Mouse (Mus musculus): ENCODE data around the gene Klhl29. TPM values are rescaled to one million over a fixed set of nuclear protein-coding genes. Genes with fewer than 3 reads are reported as not detected.

The Klhl29 gene
- polyA plus RNA-seq, 1 experiment from 2014 or later, result 8.5 TPM

GRCm38 (mm10) chr12:5099572-5099971, 275.9 kb downstream of the Klhl29 start:
- peaks cover 2% of the 10 kb centered on the region; the same call in 1 of the 2 replicates for H3K36me3 ChIP-seq (ENCODE audit: control insufficient read depth, insufficient read depth, low read length)
- H3K4me2 ChIP-seq (ENCODE audit: low read length), result no peak overlapping the region
- DNase-seq (ENCODE audit: low spot score) (peak; percentile 59), ATAC-seq (no peak)
- H3K4me3 ChIP-seq (ENCODE audit: low read depth, low read length), result no peak overlapping the region
- WGBS, result 89% methylated on average over 9 of the region's 9 CpGs
- H3K4me1 ChIP-seq (ENCODE audit: control insufficient read depth, insufficient read depth, low read length), result 0 out of 2 replicates have a peak, but pooled peaks cover 2% of the 10 kb centered on the region
- H3K9me3 ChIP-seq (replicated peaks; ENCODE audit: control insufficient read depth, low read length), result no peaks in the 10 kb centered on the region
- H3K27me3 ChIP-seq (replicated peaks; ENCODE audit: control insufficient read depth, insufficient read depth, low read length), result no peaks in the 10 kb centered on the region
- H3K9ac ChIP-seq (ENCODE audit: low read length), result no peak overlapping the region
- no peak overlapping the region for H3K27ac ChIP-seq (ENCODE audit: low read depth, low read length)

- Histone ChIP-seq H3K9me3 (replicated peaks; ENCODE audit: control insufficient read depth, low read length) (no peaks in the 10 kb centered on the region), H3K4me2 (ENCODE audit: low read length) (no peak overlapping the region)
- WGBS, result 5% methylated on average over 1 of the region's 1 CpGs
Observed at GRCm38 (mm10) chr12:5088639-5089038, 286.8 kb downstream of the Klhl29 start.

GRCm38 (mm10) chr12:5087787-5088519, 287.5 kb downstream of the Klhl29 start:
- no peaks in the 10 kb centered on the region for H3K9me3 ChIP-seq (replicated peaks; ENCODE audit: control insufficient read depth, low read length)
- no peak overlapping the region; the same call in 1 of the 2 replicates for H3K4me2 ChIP-seq (ENCODE audit: low read length)
- H3K9ac ChIP-seq (ENCODE audit: low read length), result no peak overlapping the region
- no peaks in the 10 kb centered on the region for H3K27me3 ChIP-seq (replicated peaks; ENCODE audit: control insufficient read depth, insufficient read depth, low read length)
- no peak overlapping the region for H3K4me3 ChIP-seq (ENCODE audit: low read depth, low read length)
- ATAC-seq (peak; percentile 93), DNase-seq (ENCODE audit: low spot score) (peak; percentile 98)
- H3K4me1 ChIP-seq (ENCODE audit: control insufficient read depth, insufficient read depth, low read length), result peaks cover 23% of the 10 kb centered on the region
- 15% methylated on average over 10 of the region's 10 CpGs for WGBS
- H3K36me3 ChIP-seq (ENCODE audit: control insufficient read depth, insufficient read depth, low read length), result peaks cover 39% of the 10 kb centered on the region
- H3K27ac ChIP-seq (ENCODE audit: low read depth, low read length), result peak overlapping the region; percentile 78

More at GRCm38 (mm10) chr12:5088639-5089038, 286.8 kb downstream of the Klhl29 start:
- no peak overlapping the region for H3K9ac ChIP-seq (ENCODE audit: low read length)
- peaks cover 39% of the 10 kb centered on the region for H3K36me3 ChIP-seq (ENCODE audit: control insufficient read depth, insufficient read depth, low read length)
- peak overlapping the region; percentile 84 for H3K27ac ChIP-seq (ENCODE audit: low read depth, low read length)
- peak; percentile 51 for ATAC-seq
- H3K27me3 ChIP-seq (replicated peaks; ENCODE audit: control insufficient read depth, insufficient read depth, low read length), result no peaks in the 10 kb centered on the region
- no peak overlapping the region for H3K4me3 ChIP-seq (ENCODE audit: low read depth, low read length)
- peaks cover 23% of the 10 kb centered on the region for H3K4me1 ChIP-seq (ENCODE audit: control insufficient read depth, insufficient read depth, low read length)
- DNase-seq (ENCODE audit: low spot score), result peak; percentile 46

- no peaks in the 10 kb centered on the region for H3K27me3 ChIP-seq (replicated peaks; ENCODE audit: control insufficient read depth, insufficient read depth, low read length)
- no peak overlapping the region for H3K4me2 ChIP-seq (ENCODE audit: low read length)
- H3K4me1 ChIP-seq (ENCODE audit: control insufficient read depth, insufficient read depth, low read length), result peaks cover 20% of the 10 kb centered on the region
- ATAC-seq, result no peak
- H3K4me3 ChIP-seq (ENCODE audit: low read depth, low read length), result no peak overlapping the region
- 96% methylated on average over 5 of the region's 5 CpGs for WGBS
- H3K9ac ChIP-seq (ENCODE audit: low read length), result no peak overlapping the region
- H3K27ac ChIP-seq (ENCODE audit: low read depth, low read length), result no peak overlapping the region
- peaks cover 36% of the 10 kb centered on the region for H3K36me3 ChIP-seq (ENCODE audit: control insufficient read depth, insufficient read depth, low read length)
- DNase-seq (ENCODE audit: low spot score), result no peak
- no peaks in the 10 kb centered on the region for H3K9me3 ChIP-seq (replicated peaks; ENCODE audit: control insufficient read depth, low read length)
Observed at GRCm38 (mm10) chr12:5084714-5085113, 290.8 kb downstream of the Klhl29 start.

- no peak overlapping the region for H3K4me2 ChIP-seq (ENCODE audit: low read length)
- peaks cover 36% of the 10 kb centered on the region for H3K36me3 ChIP-seq (ENCODE audit: control insufficient read depth, insufficient read depth, low read length)
- H3K27ac ChIP-seq (ENCODE audit: low read depth, low read length), result no peak overlapping the region
- 85% methylated on average over 4 of the region's 4 CpGs for WGBS
- H3K9ac ChIP-seq (ENCODE audit: low read length), result no peak overlapping the region
- no peak for ATAC-seq
- no peaks in the 10 kb centered on the region for H3K27me3 ChIP-seq (replicated peaks; ENCODE audit: control insufficient read depth, insufficient read depth, low read length)
- no peak overlapping the region for H3K4me3 ChIP-seq (ENCODE audit: low read depth, low read length)
- no peak for DNase-seq (ENCODE audit: low spot score)
- H3K4me1 ChIP-seq (ENCODE audit: control insufficient read depth, insufficient read depth, low read length), result no peaks in the 10 kb centered on the region
- no peaks in the 10 kb centered on the region for H3K9me3 ChIP-seq (replicated peaks; ENCODE audit: control insufficient read depth, low read length)
Observed at GRCm38 (mm10) chr12:5081480-5081879, 294.0 kb downstream of the Klhl29 start.

GRCm38 (mm10) chr12:5073191-5073590, 302.3 kb downstream of the Klhl29 start:
- no peak overlapping the region for H3K27ac ChIP-seq (ENCODE audit: low read depth, low read length)
- no peak overlapping the region for H3K9ac ChIP-seq (ENCODE audit: low read length)
- 88% methylated on average over 12 of the region's 12 CpGs for WGBS
- no peak overlapping the region for H3K4me2 ChIP-seq (ENCODE audit: low read length)
- DNase-seq (ENCODE audit: low spot score), result no peak
- H3K36me3 ChIP-seq (ENCODE audit: control insufficient read depth, insufficient read depth, low read length), result no peaks in the 10 kb centered on the region
- H3K4me3 ChIP-seq (ENCODE audit: low read depth, low read length), result no peak overlapping the region
- no peaks in the 10 kb centered on the region for H3K27me3 ChIP-seq (replicated peaks; ENCODE audit: control insufficient read depth, insufficient read depth, low read length)
- H3K4me1 ChIP-seq (ENCODE audit: control insufficient read depth, insufficient read depth, low read length), result no peaks in the 10 kb centered on the region
- ATAC-seq, result no peak
- no peaks in the 10 kb centered on the region for H3K9me3 ChIP-seq (replicated peaks; ENCODE audit: control insufficient read depth, low read length)

- Histone ChIP-seq H3K27ac (ENCODE audit: low read depth, low read length) (no peak overlapping the region), H3K27me3 (replicated peaks; ENCODE audit: control insufficient read depth, insufficient read depth, low read length) (no peaks in the 10 kb centered on the region), H3K4me2 (ENCODE audit: low read length) (no peak overlapping the region), H3K4me3 (ENCODE audit: low read depth, low read length) (no peak overlapping the region), H3K9me3 (replicated peaks; ENCODE audit: control insufficient read depth, low read length) (no peaks in the 10 kb centered on the region), H3K4me1 (ENCODE audit: control insufficient read depth, insufficient read depth, low read length) (no peaks in the 10 kb centered on the region), H3K9ac (ENCODE audit: low read length) (no peak overlapping the region), H3K36me3 (ENCODE audit: control insufficient read depth, insufficient read depth, low read length) (no peaks in the 10 kb centered on the region)
- 80% methylated on average over 3 of the region's 3 CpGs for WGBS
- no peak for DNase-seq (ENCODE audit: low spot score)
- ATAC-seq, result no peak
Observed at GRCm38 (mm10) chr12:5070131-5070530, 305.4 kb downstream of the Klhl29 start.

GRCm38 (mm10) chr12:5067590-5067989, 307.9 kb downstream of the Klhl29 start:
- Histone ChIP-seq H3K9me3 (replicated peaks; ENCODE audit: control insufficient read depth, low read length) (no peaks in the 10 kb centered on the region), H3K9ac (ENCODE audit: low read length) (no peak overlapping the region), H3K4me3 (ENCODE audit: low read depth, low read length) (no peak overlapping the region), H3K27me3 (replicated peaks; ENCODE audit: control insufficient read depth, insufficient read depth, low read length) (no peaks in the 10 kb centered on the region), H3K36me3 (ENCODE audit: control insufficient read depth, insufficient read depth, low read length) (no peaks in the 10 kb centered on the region), H3K4me1 (ENCODE audit: control insufficient read depth, insufficient read depth, low read length) (no peaks in the 10 kb centered on the region), H3K4me2 (ENCODE audit: low read length) (no peak overlapping the region), H3K27ac (ENCODE audit: low read depth, low read length) (no peak overlapping the region)
- ATAC-seq, result no peak
- WGBS, result 39% methylated on average over 3 of the region's 3 CpGs
- no peak for DNase-seq (ENCODE audit: low spot score)

- H3K27ac ChIP-seq (ENCODE audit: low read depth, low read length), result no peak overlapping the region
- DNase-seq (ENCODE audit: low spot score), result no peak
- ATAC-seq, result no peak
- no peak overlapping the region for H3K4me3 ChIP-seq (ENCODE audit: low read depth, low read length)
- no peak overlapping the region for H3K9ac ChIP-seq (ENCODE audit: low read length)
- no peaks in the 10 kb centered on the region for H3K4me1 ChIP-seq (ENCODE audit: control insufficient read depth, insufficient read depth, low read length)
- H3K27me3 ChIP-seq (replicated peaks; ENCODE audit: control insufficient read depth, insufficient read depth, low read length), result no peaks in the 10 kb centered on the region
- H3K9me3 ChIP-seq (replicated peaks; ENCODE audit: control insufficient read depth, low read length), result peaks cover 12% of the 10 kb centered on the region; the same call in 1 of the 2 replicates
- WGBS, result 98% methylated on average over 4 of the region's 4 CpGs
- H3K4me2 ChIP-seq (ENCODE audit: low read length), result no peak overlapping the region
- H3K36me3 ChIP-seq (ENCODE audit: control insufficient read depth, insufficient read depth, low read length), result peaks cover 8% of the 10 kb centered on the region
Observed at GRCm38 (mm10) chr12:5048104-5048503, 327.4 kb downstream of the Klhl29 start.

Measured in forebrain, embryonic 14.5 days (tissue).